Mouse (Mus musculus): ENCODE results near the gene Slc2a3. TPM values are rescaled to one million over a fixed set of nuclear protein-coding genes. Genes with fewer than 3 reads are reported as not detected.

Gene Slc2a3
- total RNA-seq, 2 experiments from 2014 or later: 18.9 to 21.5 TPM

Other genes with a start within 250 kb of the Slc2a3 start
- gene Aicda, start 247.8 kb downstream of the Slc2a3 start, total RNA-seq (2014; fragmentation: Nextera tagmentation): not detected in 2 replicates
- gene Aicda, start 247.8 kb downstream of the Slc2a3 start, total RNA-seq (2017): not detected in 2 replicates
- 11.5 and 30.2 TPM in 2 replicates for gene Apobec1, start 199.2 kb downstream of the Slc2a3 start, total RNA-seq (2014; fragmentation: Nextera tagmentation)
- gene Apobec1, start 199.2 kb downstream of the Slc2a3 start, total RNA-seq (2017): 3.1 and 6.2 TPM in 2 replicates
- gene Gdf3, start 191.6 kb downstream of the Slc2a3 start, total RNA-seq (2014; fragmentation: Nextera tagmentation): 14.1 and 24.4 TPM in 2 replicates
- 9.7 and 15.2 TPM in 2 replicates for gene Gdf3, start 191.6 kb downstream of the Slc2a3 start, total RNA-seq (2017)
- not detected in 2 replicates for gene Dppa3, start 175.2 kb downstream of the Slc2a3 start, total RNA-seq (2014; fragmentation: Nextera tagmentation)
- not detected in 2 replicates for gene Dppa3, start 175.2 kb downstream of the Slc2a3 start, total RNA-seq (2017)
- gene Nanog, start 94.2 kb downstream of the Slc2a3 start, total RNA-seq (2014; fragmentation: Nextera tagmentation): not detected in 2 replicates
- not detected in 2 replicates for gene Nanog, start 94.2 kb downstream of the Slc2a3 start, total RNA-seq (2017)
- 10.4 and 18.1 TPM in 2 replicates for gene Foxj2, start 18.3 kb upstream of the Slc2a3 start, total RNA-seq (2014; fragmentation: Nextera tagmentation)
- 4.3 and 11.3 TPM in 2 replicates for gene Foxj2, start 18.3 kb upstream of the Slc2a3 start, total RNA-seq (2017)
- not detected in 2 replicates for gene C3ar1, start 54.5 kb upstream of the Slc2a3 start, total RNA-seq (2014; fragmentation: Nextera tagmentation)
- gene C3ar1, start 54.5 kb upstream of the Slc2a3 start, total RNA-seq (2017): not detected in 2 replicates
- 12.1 and 16.3 TPM in 2 replicates for gene Necap1, start 72.8 kb upstream of the Slc2a3 start, total RNA-seq (2014; fragmentation: Nextera tagmentation)
- 6.8 and 9.7 TPM in 2 replicates for gene Necap1, start 72.8 kb upstream of the Slc2a3 start, total RNA-seq (2017)
- gene Clec4a1, start 120.2 kb upstream of the Slc2a3 start, total RNA-seq (2014; fragmentation: Nextera tagmentation): 1.2 TPM in 1 of 2 replicates, not detected in the other
- gene Clec4a1, start 120.2 kb upstream of the Slc2a3 start, total RNA-seq (2017): 0.99 TPM in 1 of 2 replicates, not detected in the other
- not detected in 2 replicates for gene Clec4a3, start 150.9 kb upstream of the Slc2a3 start, total RNA-seq (2014; fragmentation: Nextera tagmentation)
- not detected in 2 replicates for gene Clec4a3, start 150.9 kb upstream of the Slc2a3 start, total RNA-seq (2017)
- gene Clec4a4, start 188.7 kb upstream of the Slc2a3 start, total RNA-seq (2014; fragmentation: Nextera tagmentation): not detected in 2 replicates
- not detected in 2 replicates for gene Clec4a4, start 188.7 kb upstream of the Slc2a3 start, total RNA-seq (2017)
- 4.7 TPM in 1 of 2 replicates, not detected in the other for gene Clec4b1, start 248.3 kb upstream of the Slc2a3 start, total RNA-seq (2014; fragmentation: Nextera tagmentation)
- gene Clec4b1, start 248.3 kb upstream of the Slc2a3 start, total RNA-seq (2017): 6.6 TPM in 1 of 2 replicates, not detected in the other